Mouse (Mus musculus): ENCODE measurements around the gene Olfr1160.
"Not testable (repeated sequence)": the region's sequence is repeated elsewhere in the genome, so short reads cannot be mapped to it uniquely, and the experiment has no call there.

The Olfr1160 gene

GRCm38 (mm10) chr2:88007515-88008318 is at the start of gene Olfr1160:
Gene Olfr1160 (minus strand): TSS chr2:88008268.
- no peak for DNase-seq (ENCODE audit: extremely low spot score, low read depth, low spot score)

DNA sequence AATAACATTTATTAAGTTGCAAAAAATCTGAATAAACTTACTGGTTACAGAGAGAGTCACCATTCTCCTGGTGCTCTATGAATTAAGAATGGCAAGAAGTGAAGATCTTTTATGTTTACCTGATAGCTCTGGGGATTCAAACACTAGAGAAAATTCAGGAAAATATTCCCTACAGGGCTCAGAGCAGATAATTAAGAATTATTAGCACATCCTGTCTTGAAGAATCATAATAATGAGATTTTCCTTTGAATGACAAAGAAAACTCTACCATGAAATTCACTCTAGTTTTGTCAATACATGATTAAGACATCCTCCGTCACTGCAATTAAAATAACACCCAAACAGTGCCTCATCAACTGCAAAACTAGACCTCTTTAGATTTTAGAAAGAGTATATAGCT is 43.0 kb upstream of the Olfr1160 start, which contains the start of gene Olfr1162:
TSS of gene Olfr1162 (minus strand) at position 101 of the 400 bp plus-strand sequence.
- DNase-seq (ENCODE audit: extremely low spot score, low read depth, low spot score) = no peak

DNA sequence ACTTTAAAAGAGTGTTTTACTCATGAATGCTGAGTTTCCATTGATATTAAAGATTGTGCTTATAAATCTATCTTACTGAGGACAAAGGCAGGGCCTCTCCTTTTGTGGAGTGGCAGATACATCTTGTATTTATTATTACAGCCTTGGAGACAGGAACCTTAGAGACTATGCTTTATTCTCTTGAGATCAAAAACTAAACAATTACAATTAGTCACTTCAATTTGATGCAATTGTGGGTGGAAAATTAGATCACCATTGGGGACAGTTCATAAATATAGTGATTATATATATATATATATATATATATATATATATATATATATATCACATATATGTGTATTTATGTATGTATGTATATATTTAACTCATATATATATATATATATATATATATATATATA is 29.5 kb upstream of the Olfr1160 start, which contains the start of gene Olfr73:
TSS of gene Olfr73 (minus strand) at position 101 of the 400 bp plus-strand sequence.
- DNase-seq (ENCODE audit: extremely low spot score, low read depth, low spot score) = no peak

GRCm38 (mm10) chr2:88022474-88022873 is 14.4 kb upstream of the Olfr1160 start, which contains the start of gene Olfr1161:
Gene Olfr1161 (plus strand): TSS chr2:88022774.
- not testable (repeated sequence) for DNase-seq (ENCODE audit: extremely low spot score, low read depth, low spot score)

GRCm38 (mm10) chr2:87989813-87990212 is 18.3 kb downstream of the Olfr1160 start, which contains the start of gene Olfr1158:
Gene Olfr1158 (plus strand): TSS chr2:87990113.
- no peak for DNase-seq (ENCODE audit: extremely low spot score, low read depth, low spot score)

GRCm38 (mm10) chr2:87974563-87974962 is 33.5 kb downstream of the Olfr1160 start, which contains the start of gene Olfr74:
Gene Olfr74 (minus strand): TSS chr2:87974663.
- DNase-seq (ENCODE audit: extremely low spot score, low read depth, low spot score) = no peak

GRCm38 (mm10) chr2:87968199-87968598 is 39.9 kb downstream of the Olfr1160 start, which contains the start of gene Olfr1157:
Gene Olfr1157 (minus strand): TSS chr2:87968299.
- DNase-seq (ENCODE audit: extremely low spot score, low read depth, low spot score) = no peak

DNA sequence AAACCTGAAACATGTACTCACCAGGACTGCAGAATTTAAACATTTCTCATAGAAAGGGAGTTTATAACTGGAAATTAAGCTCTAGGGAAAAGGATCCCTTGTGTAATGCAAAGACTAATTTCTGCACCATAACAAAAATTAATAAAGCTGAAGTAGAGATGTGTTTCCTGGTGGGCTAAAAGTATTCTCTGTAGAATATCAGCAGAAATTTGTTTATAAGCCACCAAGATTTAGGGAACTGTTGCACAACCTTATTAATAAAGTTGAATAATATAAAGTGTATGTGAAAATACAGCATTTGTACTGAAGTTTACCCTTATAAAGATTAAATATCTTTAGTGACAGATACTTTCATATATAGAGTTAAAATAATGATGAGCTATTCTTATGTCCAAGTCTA is 55.1 kb downstream of the Olfr1160 start, which contains the start of gene Olfr1156:
TSS of gene Olfr1156 (minus strand) at position 101 of the 400 bp plus-strand sequence.
- no peak for DNase-seq (ENCODE audit: extremely low spot score, low read depth, low spot score)
